Mouse (Mus musculus) cerebellum, adult 9-10 months (tissue): ENCODE measurements around the gene Mreg.

Experiments used
- DNase-seq: peaks from one replicate; pipeline ENCODE4 v3.0.0; 2022

The Mreg gene

GRCm38 (mm10) chr1:72119981-72120380 lies 92.1 kb downstream of the Mreg start:
- no peak for DNase-seq

- DNase-seq = no peak
Observed at GRCm38 (mm10) chr1:72114206-72114605, 97.9 kb downstream of the Mreg start.
